Mouse (Mus musculus): ENCODE measurements around the gene Bves.

- no peak for TF ChIP-seq POLR2A (IDR thresholded peaks at IDR 0.05; ENCODE audit: control insufficient read depth, extremely low read depth, insufficient read depth, low read length, poor library complexity)
- TF ChIP-seq CTCF (IDR thresholded peaks at IDR 0.05; ENCODE audit: borderline replicate concordance, control insufficient read depth, extremely low read depth, insufficient read depth, low read length, poor library complexity) = no peak
Measured at GRCm38 (mm10) chr10:45398211-45398610, 62.6 kb downstream of the Bves start.
